Mouse (Mus musculus): ENCODE data around the gene Gga3. TPM values are rescaled to one million over a fixed set of nuclear protein-coding genes. Genes with fewer than 3 reads are reported as not detected.

The Gga3 gene
- polyA plus RNA-seq, 1 experiment from 2014 or later, result 14.9 TPM

- Histone ChIP-seq H3K4me3 (no peak overlapping the region), H3K27ac (replicated peaks) (no peak overlapping the region), H3K4me2 (no peak overlapping the region; the same call in 1 of the 2 replicates), H3K9ac (peak overlapping the region; percentile 50; the same call in 1 of the 2 replicates), H3K36me3 (no peaks in the 10 kb centered on the region), H3K9me3 (no peaks in the 10 kb centered on the region), H3K27me3 (replicated peaks) (no peaks in the 10 kb centered on the region), H3K4me1 (peaks cover 9% of the 10 kb centered on the region)
- no peak for ATAC-seq (ENCODE audit: extremely low read depth, insufficient number of reproducible peaks, low FRiP score, low TSS enrichment)
- WGBS, result 43% methylated on average over 16 of the region's 16 CpGs
Observed at GRCm38 (mm10) chr11:115630532-115631504, 27.0 kb upstream of the Gga3 start.

- H3K9me3 ChIP-seq, result no peaks in the 10 kb centered on the region
- WGBS, result 80% methylated on average over 13 of the region's 13 CpGs
- H3K27me3 ChIP-seq (replicated peaks), result no peaks in the 10 kb centered on the region
- no peak overlapping the region for H3K9ac ChIP-seq
- no peaks in the 10 kb centered on the region for H3K36me3 ChIP-seq
- H3K4me1 ChIP-seq, result peaks cover 9% of the 10 kb centered on the region
- H3K4me3 ChIP-seq, result no peak overlapping the region
- no peak overlapping the region for H3K4me2 ChIP-seq
- no peak overlapping the region for H3K27ac ChIP-seq (replicated peaks)
- ATAC-seq (ENCODE audit: extremely low read depth, insufficient number of reproducible peaks, low FRiP score, low TSS enrichment), result no peak
Observed at GRCm38 (mm10) chr11:115629734-115630531, 26.1 kb upstream of the Gga3 start.

- WGBS, result 49% methylated on average over 13 of the region's 13 CpGs
- no peak for ATAC-seq (ENCODE audit: extremely low read depth, insufficient number of reproducible peaks, low FRiP score, low TSS enrichment)
- H3K27me3 ChIP-seq (replicated peaks), result no peaks in the 10 kb centered on the region
- peak overlapping the region; percentile 75 for H3K9ac ChIP-seq
- H3K4me3 ChIP-seq, result peak overlapping the region; percentile 81
- peak overlapping the region; percentile 95 for H3K4me2 ChIP-seq
- peaks cover 9% of the 10 kb centered on the region for H3K4me1 ChIP-seq
- H3K36me3 ChIP-seq, result peaks cover 3% of the 10 kb centered on the region; the same call in 1 of the 2 replicates
- no peak overlapping the region for H3K27ac ChIP-seq (replicated peaks)
- no peaks in the 10 kb centered on the region for H3K9me3 ChIP-seq
Observed at GRCm38 (mm10) chr11:115628465-115629101, 24.7 kb upstream of the Gga3 start.

GRCm38 (mm10) chr11:115627705-115628464, 24.0 kb upstream of the Gga3 start, which contains the start of gene Slc25a19:
Gene Slc25a19, minus strand, starts transcription at chr11:115628295.
- peaks cover 9% of the 10 kb centered on the region for H3K4me1 ChIP-seq
- WGBS, result under 1% methylated on average over 47 of the region's 47 CpGs
- peak within 1 kb of the TSS; percentile 81 for H3K4me3 ChIP-seq
- peak within 1 kb of the TSS; percentile 91 for H3K9ac ChIP-seq
- H3K36me3 ChIP-seq, result peaks cover 10% of the 10 kb centered on the region
- no peaks in the 10 kb centered on the region for H3K9me3 ChIP-seq
- H3K4me2 ChIP-seq, result peak within 1 kb of the TSS; percentile 95
- peak within 1 kb of the TSS; percentile 77 for H3K27ac ChIP-seq (replicated peaks)
- H3K27me3 ChIP-seq (replicated peaks), result no peaks in the 10 kb centered on the region
- ATAC-seq (ENCODE audit: extremely low read depth, insufficient number of reproducible peaks, low FRiP score, low TSS enrichment), result peak; percentile 98

- Histone ChIP-seq H3K27me3 (replicated peaks) (no peaks in the 10 kb centered on the region), H3K4me3 (peak overlapping the region; percentile 81), H3K36me3 (peaks cover 18% of the 10 kb centered on the region), H3K4me1 (peaks cover 9% of the 10 kb centered on the region), H3K9ac (peak overlapping the region; percentile 91), H3K27ac (replicated peaks) (peak overlapping the region; percentile 77), H3K4me2 (peak overlapping the region; percentile 95), H3K9me3 (no peaks in the 10 kb centered on the region)
- 47% methylated on average over 11 of the region's 11 CpGs for WGBS
- ATAC-seq (ENCODE audit: extremely low read depth, insufficient number of reproducible peaks, low FRiP score, low TSS enrichment), result no peak
Observed at GRCm38 (mm10) chr11:115626824-115627616, 23.2 kb upstream of the Gga3 start.

- Histone ChIP-seq H3K27ac (replicated peaks) (no peak overlapping the region), H3K36me3 (peaks cover 28% of the 10 kb centered on the region), H3K27me3 (replicated peaks) (no peaks in the 10 kb centered on the region), H3K9ac (0 out of 2 replicates have a peak overlapping the region, but pooled peaks have one; percentile 15), H3K4me3 (no peak overlapping the region), H3K4me1 (peaks cover 9% of the 10 kb centered on the region), H3K9me3 (no peaks in the 10 kb centered on the region), H3K4me2 (no peak overlapping the region)
- ATAC-seq (ENCODE audit: extremely low read depth, insufficient number of reproducible peaks, low FRiP score, low TSS enrichment), result no peak
- WGBS, result 75% methylated on average over 9 of the region's 9 CpGs
Observed at GRCm38 (mm10) chr11:115625877-115626276, 22.0 kb upstream of the Gga3 start.

- Histone ChIP-seq H3K4me1 (peaks cover 9% of the 10 kb centered on the region), H3K27me3 (replicated peaks) (no peaks in the 10 kb centered on the region), H3K4me2 (no peak overlapping the region), H3K9ac (no peak overlapping the region), H3K27ac (replicated peaks) (no peak overlapping the region), H3K36me3 (peaks cover 50% of the 10 kb centered on the region), H3K4me3 (no peak overlapping the region), H3K9me3 (no peaks in the 10 kb centered on the region)
- 73% methylated on average over 9 of the region's 9 CpGs for WGBS
- ATAC-seq (ENCODE audit: extremely low read depth, insufficient number of reproducible peaks, low FRiP score, low TSS enrichment), result no peak
Observed at GRCm38 (mm10) chr11:115623487-115624070, 19.7 kb upstream of the Gga3 start.

GRCm38 (mm10) chr11:115619949-115620348, 16.1 kb upstream of the Gga3 start:
- peaks cover 82% of the 10 kb centered on the region for H3K36me3 ChIP-seq
- H3K9ac ChIP-seq, result no peak overlapping the region
- no peak overlapping the region for H3K27ac ChIP-seq (replicated peaks)
- peaks cover 17% of the 10 kb centered on the region for H3K4me1 ChIP-seq
- H3K27me3 ChIP-seq (replicated peaks), result no peaks in the 10 kb centered on the region
- H3K9me3 ChIP-seq, result no peaks in the 10 kb centered on the region
- H3K4me3 ChIP-seq, result no peak overlapping the region
- no peak for ATAC-seq (ENCODE audit: extremely low read depth, insufficient number of reproducible peaks, low FRiP score, low TSS enrichment)
- WGBS, result 86% methylated on average over 7 of the region's 7 CpGs
- H3K4me2 ChIP-seq, result no peak overlapping the region

GRCm38 (mm10) chr11:115618732-115619516, 15.1 kb upstream of the Gga3 start:
- no peaks in the 10 kb centered on the region for H3K27me3 ChIP-seq (replicated peaks)
- peaks cover 26% of the 10 kb centered on the region for H3K4me1 ChIP-seq
- peaks cover 88% of the 10 kb centered on the region for H3K36me3 ChIP-seq
- H3K4me2 ChIP-seq, result no peak overlapping the region
- H3K9ac ChIP-seq, result no peak overlapping the region
- no peak overlapping the region for H3K4me3 ChIP-seq
- H3K9me3 ChIP-seq, result no peaks in the 10 kb centered on the region
- H3K27ac ChIP-seq (replicated peaks), result no peak overlapping the region
- WGBS, result 85% methylated on average over 16 of the region's 16 CpGs
- ATAC-seq (ENCODE audit: extremely low read depth, insufficient number of reproducible peaks, low FRiP score, low TSS enrichment), result no peak
